Mouse (Mus musculus) central nervous system, embryonic 11.5 days (tissue): Measurements from ENCODE around the gene Rexo5. TPM values are rescaled to one million over a fixed set of nuclear protein-coding genes. Genes with fewer than 3 reads are reported as not detected.

Experiments used
- polyA plus RNA-seq: library from polyadenylated mRNA; depleted of rRNA; stranded (reverse); fragments of >200 nt; gene quantifications from 2 replicates; pipeline ENCODE4 v1.2.3, GENCODE M21; 2012; rRNA removed

The Rexo5 gene
- 42.0 and 45.7 TPM in 2 replicates for polyA plus RNA-seq

DNA sequence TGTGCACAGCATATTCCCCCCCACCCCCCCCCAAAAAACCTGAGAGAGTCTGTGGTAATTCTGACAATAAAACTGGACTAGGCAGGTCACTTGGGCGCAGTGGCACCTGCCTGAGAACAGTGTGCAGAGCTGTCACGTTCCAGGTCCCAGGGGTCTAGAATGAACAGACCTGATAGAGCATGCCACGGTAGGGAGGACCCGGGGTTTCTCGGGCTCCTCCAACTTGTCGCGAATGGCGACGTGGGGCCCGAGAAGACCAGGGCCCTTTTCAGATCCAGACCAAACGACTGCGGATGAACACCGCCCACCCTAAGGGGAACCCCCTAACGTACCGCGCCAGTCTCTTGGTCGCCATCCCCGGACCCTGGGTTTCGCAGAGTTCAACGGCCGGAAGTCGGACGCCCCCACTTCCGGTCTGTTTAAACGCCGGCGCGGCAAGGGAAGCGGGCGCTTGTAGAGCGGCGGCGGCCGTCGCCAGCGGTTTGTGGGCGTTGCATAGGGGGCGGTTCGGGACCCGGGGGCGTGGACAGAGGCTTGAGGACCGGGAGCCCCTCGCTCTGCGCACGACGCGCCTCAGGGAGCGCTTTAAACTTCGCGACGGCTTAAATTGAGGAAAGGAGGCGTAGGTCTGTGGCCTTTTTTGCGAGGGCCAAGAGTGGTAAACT lies at the start of gene Rexo5, which contains the start of gene Eri2:
Gene Rexo5 (plus strand): TSS at position 421 of the 665 bp plus-strand sequence.
Gene Eri2 (minus strand): TSS at position 473 of the 665 bp plus-strand sequence.

DNA sequence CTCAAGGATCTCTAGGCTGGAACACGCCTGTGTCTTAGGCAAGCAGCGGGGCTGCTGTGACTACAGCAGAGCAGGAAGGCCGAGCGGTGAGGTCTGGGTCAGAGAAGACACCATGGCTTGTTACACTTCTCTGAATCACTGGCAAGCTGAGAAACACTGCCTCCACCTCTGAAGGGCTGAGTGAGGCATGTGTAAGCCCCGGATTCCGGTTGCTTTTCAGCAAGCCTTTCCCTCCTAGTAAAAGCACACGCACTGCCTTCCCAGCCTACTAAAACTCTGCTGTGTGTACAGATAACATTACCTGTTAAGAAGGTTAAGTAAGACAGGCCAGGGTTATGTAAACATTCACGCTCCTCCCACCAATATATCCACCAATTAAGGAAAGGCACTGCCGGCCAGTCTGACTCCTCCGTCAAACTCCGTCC lies 33.3 kb upstream of the Rexo5 start, which contains the start of gene Acsm3:
Gene Acsm3 (plus strand): TSS at position 397 of the 425 bp plus-strand sequence.

DNA sequence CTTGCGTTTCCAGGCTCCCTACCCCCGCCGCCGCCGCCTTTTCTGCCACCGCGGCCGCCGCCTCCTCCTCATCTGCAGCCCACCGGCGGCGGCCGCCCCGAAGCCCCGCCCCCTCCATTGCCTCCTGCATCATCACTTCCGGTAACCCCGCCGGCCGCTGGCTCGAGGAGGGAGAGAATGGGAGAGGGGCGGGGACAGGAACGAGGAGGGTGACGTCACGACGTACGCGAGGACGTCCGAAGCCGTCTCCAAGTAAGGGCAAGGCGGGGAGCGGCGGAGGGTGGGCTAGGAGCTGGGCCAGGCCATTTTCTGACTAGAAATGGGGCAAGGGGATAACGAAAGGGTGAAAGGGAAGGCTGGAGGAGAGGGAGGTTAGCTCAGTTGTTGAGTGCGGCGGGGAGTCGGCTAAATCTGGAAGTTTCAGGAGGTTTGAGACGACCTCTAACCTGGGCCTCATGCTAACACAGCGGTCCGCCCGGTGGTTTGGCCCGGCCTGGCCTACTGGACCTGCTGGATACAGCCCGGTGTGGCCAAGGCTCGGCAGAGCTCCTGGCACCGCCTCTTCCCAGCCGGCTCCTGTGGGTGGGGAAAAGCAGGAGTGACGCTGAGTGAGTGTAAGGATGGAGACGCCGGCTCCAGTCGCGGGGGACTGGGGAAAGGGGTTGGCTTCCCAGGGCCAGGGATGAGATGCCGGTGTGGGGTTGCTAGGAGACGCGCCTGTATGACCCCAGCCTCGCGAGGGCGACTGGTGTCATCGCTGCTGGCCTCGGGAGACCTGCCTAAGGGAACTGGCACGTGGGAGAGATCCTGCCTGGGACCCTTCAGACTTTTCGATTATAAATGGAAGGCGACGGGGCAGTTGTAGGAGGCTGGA lies 102.1 kb downstream of the Rexo5 start, which contains the start of the genes Lyrm1 and Dcun1d3:
Gene Lyrm1 (plus strand): TSS at position 223 of the 874 bp plus-strand sequence.
Gene Dcun1d3 (minus strand): TSS at position 660 of the 874 bp plus-strand sequence.

Other genes with a start within 250 kb of the Rexo5 start
- gene Acsm2, start 239.7 kb upstream of the Rexo5 start, polyA plus RNA-seq: not detected in 2 replicates
- not detected in 2 replicates for gene Acsm1, start 187.0 kb upstream of the Rexo5 start, polyA plus RNA-seq
- gene Acsm4, start 104.0 kb upstream of the Rexo5 start, polyA plus RNA-seq: 0.32 TPM in 1 of 2 replicates, not detected in the other
- 47.0 and 53.1 TPM in 2 replicates for gene Thumpd1, start 73.2 kb upstream of the Rexo5 start, polyA plus RNA-seq
- gene Acsm3, start 33.1 kb upstream of the Rexo5 start, polyA plus RNA-seq: 0.11 and 0.22 TPM in 2 replicates
- gene Eri2, start 52 bp downstream of the Rexo5 start, polyA plus RNA-seq: 10.1 and 20.7 TPM in 2 replicates
- gene Lyrm1, start 101.9 kb downstream of the Rexo5 start, polyA plus RNA-seq: 5.2 and 6.6 TPM in 2 replicates
- gene Dcun1d3, start 102.3 kb downstream of the Rexo5 start, polyA plus RNA-seq: 9.2 and 11.8 TPM in 2 replicates